Mouse (Mus musculus) kidney, adult 9 months (tissue): Measurements from ENCODE around the gene Plin3.
A peak's percentile ranks its signal among the peaks of the same experiment; 100 is the strongest.
"Not testable (repeated sequence)": the region's sequence is repeated elsewhere in the genome, so short reads cannot be mapped to it uniquely, and the experiment has no call there.

ENCODE experiments used
- DNase-seq: peaks from one replicate; pipeline ENCODE4 v3.0.0; 2022

Plin3 gene

GRCm38 (mm10) chr17:56273482-56273881 lies 19.2 kb downstream of the Plin3 start:
- no peak for DNase-seq

GRCm38 (mm10) chr17:56272644-56273043 lies 20.0 kb downstream of the Plin3 start:
- DNase-seq: peak; percentile 70

DNA sequence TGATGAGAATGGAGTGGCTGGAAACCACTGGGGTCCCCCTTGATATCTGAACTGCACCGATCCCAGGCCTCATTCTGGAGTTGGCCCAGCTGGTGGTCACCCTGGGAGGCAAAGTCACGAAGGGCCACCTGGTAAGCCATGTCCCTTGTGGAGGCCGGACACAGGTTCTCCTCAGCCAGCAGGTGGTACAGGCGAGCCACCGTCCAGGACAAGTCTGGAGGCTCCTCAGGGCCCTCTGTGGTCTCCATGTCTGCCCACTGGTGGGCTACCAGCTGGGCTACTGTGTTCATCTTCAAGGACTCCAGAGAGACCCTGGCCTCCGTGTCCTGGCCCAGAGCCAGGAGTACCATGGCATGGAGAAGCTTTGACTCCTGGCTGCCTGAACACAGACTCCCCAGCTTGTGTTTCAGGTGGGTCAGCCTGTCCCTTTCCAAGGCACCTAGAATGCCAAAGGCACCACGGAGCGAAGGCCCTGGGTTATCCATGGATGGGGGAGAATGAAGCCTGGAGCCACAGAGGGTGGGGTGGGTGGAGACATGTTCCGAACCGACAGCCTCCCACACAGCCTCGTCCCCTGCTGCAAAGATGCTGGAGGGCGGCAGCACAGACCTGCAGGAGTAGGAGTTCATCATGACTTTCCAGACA lies 20.9 kb downstream of the Plin3 start:
- DNase-seq: no peak

- no peak for DNase-seq
Measured at GRCm38 (mm10) chr17:56269741-56270140, 22.9 kb downstream of the Plin3 start.

GRCm38 (mm10) chr17:56269153-56269630 lies 23.5 kb downstream of the Plin3 start:
- peak; percentile 84 for DNase-seq

DNA sequence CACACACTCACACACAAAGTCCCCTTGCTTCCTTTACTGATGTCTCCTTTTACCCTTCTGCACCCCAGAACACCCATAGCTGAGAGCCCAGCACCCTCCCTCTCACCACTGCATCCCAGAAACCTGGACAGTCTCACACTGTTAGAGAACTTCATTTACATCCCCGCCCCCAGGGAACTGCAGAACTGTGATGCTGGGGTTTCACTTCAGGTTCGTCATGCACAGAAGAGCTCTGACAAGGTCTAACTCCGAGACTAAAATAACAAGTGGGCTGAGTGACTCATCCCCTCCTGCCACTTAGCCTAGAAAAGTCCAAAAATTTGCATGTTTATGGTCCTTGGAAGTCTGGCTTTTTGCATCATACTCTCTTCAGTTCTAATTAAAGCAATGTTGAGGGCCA lies 26.4 kb downstream of the Plin3 start:
- DNase-seq: peak; percentile 20

DNA sequence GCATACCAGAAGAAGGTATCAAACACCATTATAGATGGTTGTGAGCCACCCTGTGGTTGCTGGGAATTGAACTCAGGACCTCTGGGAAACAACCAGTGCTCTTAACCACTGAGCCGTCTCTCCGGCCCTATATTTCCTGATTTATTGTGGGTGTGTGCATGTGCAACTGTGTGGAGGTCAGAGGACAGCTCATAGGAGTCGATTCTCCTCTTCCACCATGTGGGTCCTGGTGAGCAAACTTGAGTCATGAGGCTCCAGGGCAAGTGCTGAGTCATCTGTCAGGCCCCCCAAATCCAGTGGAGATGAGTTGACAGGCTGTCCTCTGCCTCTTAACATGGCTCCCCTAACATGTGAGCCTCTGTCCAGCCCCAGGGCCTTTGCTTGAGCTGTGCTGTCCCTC lies 26.8 kb downstream of the Plin3 start:
- DNase-seq: no peak

DNA sequence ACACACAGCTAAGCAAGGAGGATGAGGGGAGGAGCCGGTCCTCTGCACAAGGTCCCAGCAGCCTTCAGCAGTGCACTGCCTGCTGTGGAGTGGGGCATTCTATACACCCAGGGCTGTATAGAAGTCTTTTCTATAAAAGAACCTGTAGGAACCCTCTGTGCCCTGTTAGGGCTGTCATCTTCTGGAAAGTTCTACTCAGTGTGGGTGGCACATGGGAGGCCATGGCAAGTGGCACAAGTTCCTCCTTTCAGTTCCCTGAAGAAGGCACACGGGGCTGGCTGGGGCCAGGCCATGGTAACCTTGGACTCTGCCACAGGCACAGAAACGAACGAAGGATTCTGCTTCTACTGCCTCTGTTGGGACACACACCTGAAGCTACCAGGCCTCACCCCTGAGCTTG lies 27.7 kb downstream of the Plin3 start:
- peak; percentile 13 for DNase-seq

DNA sequence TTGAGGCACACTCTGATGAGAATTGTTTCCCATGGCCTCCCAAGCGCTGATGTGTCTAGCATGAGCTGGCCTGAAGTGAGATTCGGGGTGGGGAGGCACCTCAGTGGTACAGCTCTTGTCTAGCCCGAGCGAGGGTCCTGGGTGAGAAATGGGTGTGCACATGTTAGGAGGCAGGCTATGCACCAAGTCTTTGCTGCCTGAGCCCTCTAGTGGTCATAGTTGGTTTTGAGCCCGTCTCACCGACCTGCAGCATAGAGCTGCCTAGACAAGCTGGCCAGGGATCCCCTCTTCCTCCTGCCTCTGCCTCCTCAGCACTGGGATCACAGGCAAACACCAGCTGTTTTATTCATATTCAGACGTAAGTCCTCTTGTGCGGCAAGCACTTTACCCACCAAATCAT lies 28.7 kb downstream of the Plin3 start:
- peak; percentile 83 for DNase-seq

DNA sequence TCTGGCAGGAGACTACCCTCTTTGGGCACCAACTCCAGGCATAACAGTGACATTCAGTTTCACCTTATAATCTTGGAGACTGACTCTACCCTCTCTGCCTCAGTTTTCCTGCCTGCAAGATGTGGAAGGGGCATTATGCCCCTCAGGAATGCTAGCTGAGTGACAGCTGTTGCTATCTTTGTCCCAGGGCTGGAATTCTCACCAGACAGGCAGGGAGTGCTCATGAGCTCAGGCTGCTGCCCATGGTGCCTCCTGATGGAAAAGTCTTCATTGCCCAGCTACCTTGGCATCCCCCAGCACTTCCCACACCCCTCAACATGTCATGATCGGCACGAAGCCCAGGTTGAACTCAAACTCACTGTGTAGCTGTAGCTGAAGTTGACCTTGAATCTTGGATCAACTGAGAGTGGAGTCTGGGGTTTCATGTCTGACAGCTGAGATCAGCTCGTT lies 30.0 kb downstream of the Plin3 start:
- DNase-seq: peak; percentile 6

- DNase-seq: peak; percentile 71
Measured at GRCm38 (mm10) chr17:56261166-56261565, 31.5 kb downstream of the Plin3 start.

DNA sequence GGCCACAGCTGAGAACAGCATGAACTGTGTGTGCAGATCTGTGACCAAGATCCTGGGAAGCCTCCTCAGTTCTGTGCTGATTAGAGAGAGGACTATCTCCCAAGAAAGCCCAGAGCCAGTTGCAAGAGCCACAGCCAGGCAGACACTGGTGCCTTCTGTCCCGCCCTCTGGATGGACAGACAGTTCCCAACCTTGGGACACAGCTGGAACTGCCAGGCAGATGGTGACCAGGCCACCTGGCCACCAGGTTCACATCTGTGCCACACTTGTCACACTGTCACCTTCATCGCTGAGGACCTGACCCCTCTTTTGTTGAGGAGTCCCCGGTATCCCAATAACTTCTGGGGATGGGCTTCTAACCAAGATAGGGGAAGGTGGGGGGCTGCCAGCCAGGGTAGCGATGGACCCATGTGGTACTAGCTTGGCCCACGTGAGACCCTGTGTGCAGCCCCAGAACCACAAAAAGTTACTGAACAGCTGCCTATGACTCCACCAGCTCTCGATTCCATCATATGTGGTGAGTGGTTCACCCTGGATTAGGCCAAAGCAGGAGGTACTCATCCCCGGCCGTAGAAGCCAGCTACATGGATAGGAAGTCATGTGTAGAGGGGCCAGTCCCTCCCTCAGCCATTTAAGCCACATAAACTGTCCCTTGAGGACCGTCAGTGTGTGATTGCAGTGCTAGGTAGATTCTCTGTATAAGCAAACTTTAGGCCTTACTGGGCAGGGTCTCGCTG lies 33.2 kb downstream of the Plin3 start:
- DNase-seq: peak; percentile 15

GRCm38 (mm10) chr17:56258812-56259211 lies 33.9 kb downstream of the Plin3 start:
- not testable (repeated sequence) for DNase-seq

DNA sequence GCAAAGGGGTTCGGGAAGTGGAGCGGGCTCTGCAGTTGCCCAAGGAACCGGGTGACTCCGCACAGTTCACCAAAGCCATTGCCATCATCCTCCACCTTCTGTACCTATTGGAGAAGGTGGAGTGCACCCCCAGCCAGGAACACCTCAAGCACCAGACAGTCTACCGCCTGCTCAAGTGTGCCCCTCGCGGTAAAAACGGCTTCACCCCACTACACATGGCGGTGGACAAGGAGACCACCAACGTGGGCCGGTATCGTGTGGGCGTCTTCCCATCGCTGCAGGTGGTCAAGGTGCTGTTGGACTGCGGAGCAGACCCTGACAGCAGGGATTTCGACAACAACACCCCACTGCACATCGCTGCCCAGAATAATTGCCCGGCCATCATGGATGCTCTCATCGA lies 34.4 kb downstream of the Plin3 start:
- peak; percentile 6 for DNase-seq

DNA sequence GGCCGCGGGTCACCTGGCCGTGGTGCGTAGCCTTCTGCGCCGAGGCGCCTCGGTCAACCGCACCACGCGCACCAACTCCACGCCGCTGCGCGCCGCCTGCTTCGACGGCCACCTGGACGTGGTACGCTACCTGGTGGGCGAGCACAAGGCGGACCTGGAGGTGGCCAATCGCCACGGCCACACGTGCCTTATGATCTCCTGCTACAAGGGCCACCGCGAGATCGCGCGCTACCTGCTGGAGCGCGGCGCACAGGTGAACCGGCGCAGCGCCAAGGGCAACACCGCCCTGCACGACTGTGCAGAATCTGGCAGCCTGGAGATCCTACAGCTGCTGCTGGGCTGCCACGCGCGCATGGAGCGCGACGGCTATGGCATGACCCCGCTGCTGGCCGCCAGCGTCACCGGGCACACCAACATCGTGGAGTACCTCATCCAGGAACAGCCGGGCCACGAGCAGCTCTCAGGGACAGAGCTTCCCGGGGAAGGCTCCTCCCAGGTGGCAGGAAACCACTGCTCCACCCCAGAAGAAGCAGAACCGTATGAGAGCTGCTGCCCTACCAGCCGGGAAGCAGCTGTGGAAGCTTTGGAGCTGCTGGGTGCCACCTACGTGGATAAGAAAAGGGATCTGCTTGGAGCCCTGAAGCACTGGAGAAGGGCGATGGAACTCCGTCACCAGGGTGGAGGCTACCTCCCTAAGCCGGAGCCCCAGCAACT lies 35.3 kb downstream of the Plin3 start:
- peak; percentile 64 for DNase-seq

DNA sequence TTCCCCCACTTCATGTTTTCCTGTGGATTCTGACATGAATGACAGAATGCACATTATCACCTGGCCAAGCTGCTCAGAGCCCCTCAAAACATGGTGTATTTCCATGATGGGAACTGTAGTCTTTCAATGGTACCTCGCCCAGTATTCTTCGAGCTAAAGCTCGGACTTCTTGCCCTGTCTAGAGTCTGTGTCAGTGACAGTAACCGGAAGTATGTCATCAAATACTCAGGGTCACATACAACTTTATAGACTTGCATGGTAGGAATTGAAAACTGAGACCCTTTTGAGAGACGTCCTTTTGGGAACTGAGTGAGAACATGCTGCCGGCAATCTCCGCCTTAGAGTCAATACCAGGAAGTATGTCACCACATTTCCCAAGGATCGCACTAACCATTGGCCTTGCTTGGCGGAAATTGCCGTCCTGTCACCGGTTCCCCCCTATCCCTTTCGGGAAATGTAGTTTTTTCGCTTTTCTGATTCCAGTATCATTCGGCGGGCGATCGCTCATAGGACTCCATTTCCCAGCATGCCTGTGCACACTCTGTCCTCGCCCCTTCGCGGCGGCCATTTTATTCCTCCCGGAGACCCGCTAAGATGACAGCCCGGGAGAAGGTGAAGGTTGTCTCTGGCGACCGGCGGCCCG lies 36.3 kb downstream of the Plin3 start, which contains the start of gene Fem1a:
Gene Fem1a (plus strand): TSS at position 572 of the 643 bp plus-strand sequence.
- peak; percentile 99 for DNase-seq

GRCm38 (mm10) chr17:56255863-56256238 lies 36.8 kb downstream of the Plin3 start:
- peak; percentile 99 for DNase-seq

DNA sequence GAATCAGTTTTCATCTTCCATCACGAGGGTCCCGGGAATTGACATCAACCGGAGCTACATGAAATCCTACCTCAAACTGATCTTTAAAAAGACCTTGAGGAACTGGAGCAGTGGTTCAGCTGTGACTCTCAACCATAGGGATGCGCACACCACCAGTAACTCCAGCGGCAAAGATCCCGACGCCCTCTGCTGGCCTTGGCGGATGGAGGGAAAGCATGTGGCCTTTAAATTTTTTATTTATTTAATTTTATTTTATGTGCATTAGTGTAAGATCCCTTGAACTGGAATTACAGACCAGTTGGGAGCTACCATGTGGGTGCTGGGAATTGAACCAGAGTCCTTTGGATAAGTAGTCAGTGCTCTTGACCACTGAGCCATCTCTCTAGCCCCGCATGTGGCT lies 37.2 kb downstream of the Plin3 start:
- no peak for DNase-seq

- peak; percentile 18 for DNase-seq
Measured at GRCm38 (mm10) chr17:56254695-56255094, 38.0 kb downstream of the Plin3 start.

DNA sequence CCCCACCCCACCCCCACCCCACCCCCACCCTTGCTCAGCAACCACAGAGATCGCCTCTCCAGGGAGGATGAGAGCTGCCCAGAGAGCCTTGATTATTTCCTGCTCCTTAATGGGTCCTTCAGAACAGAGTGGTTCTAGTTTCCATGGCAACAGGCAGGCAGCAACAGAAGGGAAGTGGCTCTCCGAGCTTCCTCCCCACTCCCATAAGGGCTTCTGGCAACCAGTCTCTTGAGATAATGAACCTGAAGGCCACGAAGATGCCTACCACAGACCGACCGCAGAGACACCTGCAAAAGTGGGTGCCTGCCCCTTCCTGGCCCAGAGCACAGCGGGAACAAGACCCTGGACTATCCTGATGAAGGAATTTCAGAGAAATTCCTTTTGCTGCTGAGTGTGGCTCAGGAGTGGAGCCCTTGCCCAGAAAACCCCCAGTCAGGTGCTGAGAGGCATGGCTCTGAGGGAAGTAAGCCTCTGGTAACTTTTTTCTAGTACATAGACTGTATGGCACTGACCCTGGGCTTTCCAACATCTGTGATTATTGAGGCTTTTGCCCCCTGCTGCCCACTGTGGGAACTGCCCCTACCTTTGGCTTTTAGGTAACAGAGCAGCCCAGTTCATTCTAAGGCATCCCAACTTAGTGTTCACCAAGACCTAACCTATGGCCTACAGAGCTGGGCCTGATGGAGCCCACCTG lies 41.4 kb downstream of the Plin3 start:
- DNase-seq: peak; percentile 86

DNA sequence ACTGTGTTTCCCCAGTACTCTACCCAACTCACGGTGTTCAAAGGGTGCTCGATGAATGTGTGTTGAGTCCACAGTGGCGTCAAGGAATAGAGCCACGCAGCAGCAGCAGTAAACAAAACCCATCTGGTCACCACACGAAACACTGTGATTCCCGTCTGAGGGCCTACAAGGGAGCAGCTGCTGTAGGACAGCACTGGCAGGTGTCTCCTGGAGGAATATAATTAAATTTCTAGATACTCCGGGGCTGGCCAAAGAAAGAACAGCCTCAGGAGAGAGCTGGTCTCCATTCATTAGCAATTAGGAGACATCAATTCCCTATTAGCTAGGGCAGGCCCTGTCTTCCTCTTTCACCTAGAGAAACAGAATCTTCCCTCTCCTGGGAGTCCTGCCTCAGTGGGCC lies 47.1 kb downstream of the Plin3 start:
- no peak for DNase-seq
